Mouse (Mus musculus) bone marrow macrophage, adult 2 months (primary cell): ENCODE measurements at regions not wholly inside any gene's neighbourhood (a gene's known extent, or its start where the extent isn't known, plus 50 kb on each side); places are given as distances from the start of the nearest gene placed in this dataset.

Source experiments
- H3K27ac ChIP-seq: 2 replicates; pipeline ENCODE4 v1.5.1; 2012; ENCODE audit warnings: low read depth, low read length; ENCODE audit not compliant: insufficient read depth
- H3K4me1 ChIP-seq: 2 replicates; pipeline ENCODE4 v1.6.1; 2012; ENCODE audit warnings: low read length; ENCODE audit not compliant: control insufficient read depth, insufficient read depth
- H3K4me3 ChIP-seq: 2 replicates; pipeline ENCODE4 v1.5.1; 2012; ENCODE audit warnings: mild to moderate bottlenecking, low read length, moderate library complexity; ENCODE audit not compliant: insufficient read depth
- CTCF ChIP-seq: IDR thresholded peaks from 2 replicates; pipeline ENCODE4 v1.5.1; 2012; ENCODE audit warnings: low read depth, mild to moderate bottlenecking, low read length, moderate library complexity
- POLR2A ChIP-seq: IDR thresholded peaks from 2 replicates; pipeline ENCODE4 v1.6.1; 2012; ENCODE audit warnings: mild to moderate bottlenecking, low read depth, low read length, borderline replicate concordance

- peak overlapping the region; percentile 81 for H3K27ac ChIP-seq
These were observed 221.9 kb upstream of the Mmadhc start for GRCm38 (mm10) chr2:50518371-50519128.

GRCm38 (mm10) chr2:50513276-50513675 is 216.7 kb upstream of the Mmadhc start:
- Histone ChIP-seq H3K4me1 (peaks cover 1% of the 10 kb centered on the region; the same call in 1 of the 2 replicates), H3K27ac (no peak overlapping the region), H3K4me3 (no peak overlapping the region)
- TF ChIP-seq CTCF (no peak), POLR2A (no peak)

More at GRCm38 (mm10) chr2:50518371-50519128, 221.9 kb upstream of the Mmadhc start:
- Histone ChIP-seq H3K4me3 (no peak overlapping the region), H3K4me1 (peaks cover 9% of the 10 kb centered on the region)
- TF ChIP-seq CTCF (no peak), POLR2A (no peak)

GRCm38 (mm10) chr2:50498713-50499112 is 202.1 kb upstream of the Mmadhc start:
- Histone ChIP-seq H3K27ac (no peak overlapping the region), H3K4me1 (peaks cover 28% of the 10 kb centered on the region), H3K4me3 (no peak overlapping the region)
- TF ChIP-seq POLR2A, result no peak
- TF ChIP-seq CTCF, result no peak

- H3K27ac ChIP-seq, result no peak overlapping the region
- TF ChIP-seq CTCF (no peak), POLR2A (no peak)
- peaks cover 28% of the 10 kb centered on the region for H3K4me1 ChIP-seq
- no peak overlapping the region for H3K4me3 ChIP-seq
These were observed 199.4 kb upstream of the Mmadhc start for GRCm38 (mm10) chr2:50496057-50496433.

GRCm38 (mm10) chr2:50495141-50496056 is 198.8 kb upstream of the Mmadhc start:
- TF ChIP-seq CTCF (no peak), POLR2A (no peak)
- H3K4me1 ChIP-seq, result peaks cover 28% of the 10 kb centered on the region
- no peak overlapping the region for H3K27ac ChIP-seq
- H3K4me3 ChIP-seq, result no peak overlapping the region

GRCm38 (mm10) chr2:50493597-50494335 is 197.2 kb upstream of the Mmadhc start:
- TF ChIP-seq CTCF (no peak), POLR2A (no peak)
- H3K4me3 ChIP-seq, result no peak overlapping the region
- H3K4me1 ChIP-seq, result peaks cover 21% of the 10 kb centered on the region
- H3K27ac ChIP-seq, result no peak overlapping the region

- Histone ChIP-seq H3K4me1 (no peaks in the 10 kb centered on the region), H3K27ac (no peak overlapping the region), H3K4me3 (no peak overlapping the region)
- TF ChIP-seq POLR2A, result no peak
- TF ChIP-seq CTCF, result no peak
These were observed 167.2 kb upstream of the Mmadhc start for GRCm38 (mm10) chr2:50463799-50464198.

GRCm38 (mm10) chr2:50462378-50462777 is 165.8 kb upstream of the Mmadhc start:
- no peak for TF ChIP-seq POLR2A
- TF ChIP-seq CTCF, result no peak
- Histone ChIP-seq H3K27ac (no peak overlapping the region), H3K4me3 (no peak overlapping the region), H3K4me1 (no peaks in the 10 kb centered on the region)

GRCm38 (mm10) chr2:50456654-50457053 is 160.1 kb upstream of the Mmadhc start:
- TF ChIP-seq POLR2A, result no peak
- TF ChIP-seq CTCF, result no peak
- Histone ChIP-seq H3K4me1 (no peaks in the 10 kb centered on the region), H3K27ac (no peak overlapping the region), H3K4me3 (no peak overlapping the region)

GRCm38 (mm10) chr2:50448117-50448516 is 151.5 kb upstream of the Mmadhc start:
- no peak overlapping the region for H3K4me3 ChIP-seq
- no peak for TF ChIP-seq POLR2A
- TF ChIP-seq CTCF, result no peak
- no peak overlapping the region for H3K27ac ChIP-seq
- no peaks in the 10 kb centered on the region for H3K4me1 ChIP-seq
